Mouse (Mus musculus): Measurements from ENCODE around the gene Nwd1.

DNA sequence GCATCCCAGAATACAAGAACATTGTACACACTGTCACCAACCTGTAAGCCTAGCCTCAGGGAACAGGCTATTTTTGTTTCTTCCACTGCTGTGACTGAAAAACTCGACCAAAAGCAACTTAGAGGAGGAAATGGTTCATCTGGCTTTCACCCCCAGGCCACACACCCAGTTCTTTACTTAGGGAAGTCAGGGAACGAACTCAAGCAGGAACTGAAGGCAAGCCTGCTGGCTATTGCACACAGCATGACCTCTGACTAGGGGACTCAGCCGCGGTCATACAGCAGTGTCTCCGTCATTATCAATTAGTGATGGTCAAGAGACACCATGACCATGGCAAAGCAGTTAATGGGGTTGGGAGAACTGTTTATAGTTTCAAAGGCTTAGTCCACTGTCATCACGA, 66.1 kb downstream of the Nwd1 start:
- TF ChIP-seq CTCF (IDR thresholded peaks at IDR 0.05; ENCODE audit: borderline replicate concordance, control insufficient read depth, extremely low read depth, insufficient read depth, low read length, poor library complexity) (no peak), POLR2A (IDR thresholded peaks at IDR 0.05; ENCODE audit: control insufficient read depth, extremely low read depth, insufficient read depth, low read length, poor library complexity) (no peak)

All from thymus, adult 2 months (tissue).